Mouse (Mus musculus) C2C12 (cell line): ENCODE results near the gene Pgm3.

Source experiments
- CTCF ChIP-seq: IDR thresholded peaks from one replicate; pipeline ENCODE4 v1.5.1; 2011; ENCODE audit not compliant: control insufficient read depth, insufficient read depth, insufficient read length
- MAX ChIP-seq: IDR thresholded peaks from one replicate; pipeline ENCODE4 v1.6.1; 2011; ENCODE audit warnings: mild to moderate bottlenecking, control low read depth

- TF ChIP-seq CTCF (no peak), MAX (no peak)
These were observed 1.3 kb downstream of the Pgm3 start for GRCm38 (mm10) chr9:86570261-86570890.
